Mouse (Mus musculus): ENCODE measurements at regions not wholly inside any gene's neighbourhood (a gene's known extent, or its start where the extent isn't known, plus 50 kb on each side); places are given as distances from the start of the nearest gene placed in this dataset.

- TF ChIP-seq POLR2A (IDR thresholded peaks at IDR 0.05; ENCODE audit: borderline replicate concordance, extremely low read depth, insufficient read depth, insufficient read length, poor library complexity, severe bottlenecking) = no peak
- TF ChIP-seq CTCF (IDR thresholded peaks at IDR 0.05; ENCODE audit: borderline replicate concordance, extremely low read depth, insufficient read depth, insufficient read length) = no peak
Measured at GRCm38 (mm10) chr1:81652990-81653717, 576.4 kb downstream of the Nyap2 start.
